Mouse (Mus musculus) frontal cortex, adult (tissue): ENCODE measurements around the gene Kcnj12.

Experiments used
- ATAC-seq: cut with Nextera tagmentation; 2 replicates; pipeline ENCODE4 v1.9.2; 2017; ENCODE audit warnings: mild to moderate bottlenecking, moderate library complexity, mixed read lengths; ENCODE audit not compliant: low TSS enrichment

Kcnj12 gene

DNA sequence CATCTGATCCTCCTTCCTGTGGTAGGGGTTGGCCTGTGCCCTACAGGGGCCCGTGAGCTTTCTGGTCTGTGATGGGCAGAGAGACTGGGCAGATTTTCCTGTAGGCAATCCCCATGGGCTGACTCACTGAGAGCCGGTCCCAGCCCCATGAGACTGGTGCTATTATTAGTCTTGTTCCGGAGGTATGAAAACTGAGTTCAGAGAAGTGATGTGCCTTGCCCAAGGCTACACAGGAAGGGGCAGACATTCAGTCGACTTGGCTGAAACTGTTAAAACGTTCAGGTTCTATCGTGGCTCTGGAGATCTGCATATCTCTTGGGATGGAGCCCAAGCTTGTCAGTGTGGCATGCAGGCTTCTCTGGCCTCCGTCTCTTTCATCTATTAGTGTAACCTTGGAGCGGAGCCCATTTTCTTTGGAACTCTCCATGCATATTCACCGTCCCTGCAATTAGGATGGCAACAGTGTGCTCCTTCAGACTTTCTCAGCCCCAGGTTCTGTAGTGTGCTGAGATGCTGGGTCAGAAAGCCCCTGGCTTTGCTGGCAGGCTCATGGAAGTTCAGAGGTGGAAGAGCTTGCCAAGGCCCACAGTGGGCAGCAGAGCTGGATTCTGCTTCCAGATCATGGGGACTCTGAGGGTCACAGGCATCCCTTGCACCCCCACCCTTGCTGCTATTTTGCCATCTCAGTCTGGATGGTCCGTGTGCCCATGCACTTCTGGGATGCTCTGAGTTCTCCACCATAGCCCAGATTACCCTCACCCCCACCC, 37.5 kb downstream of the Kcnj12 start:
- no peak for ATAC-seq

DNA sequence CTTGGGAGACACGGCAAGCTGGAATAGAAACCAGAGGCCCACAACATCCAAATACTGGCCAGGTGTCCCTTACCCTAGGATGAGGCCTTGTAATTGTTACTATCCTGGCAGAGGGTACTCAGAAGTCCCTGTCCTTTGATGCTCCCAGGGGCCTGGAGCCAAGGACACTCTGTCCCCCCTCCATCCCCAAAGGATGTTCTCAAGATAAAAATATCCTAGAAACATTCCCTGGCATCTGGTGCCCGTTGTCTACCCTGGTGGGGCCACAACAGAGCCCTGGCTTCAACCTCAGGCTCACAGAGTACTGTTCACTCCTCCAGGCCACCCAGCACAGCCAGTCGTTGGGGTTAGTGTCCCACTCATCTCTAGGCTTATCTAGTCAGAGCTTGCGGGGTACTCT, 38.3 kb downstream of the Kcnj12 start:
- no peak for ATAC-seq

DNA sequence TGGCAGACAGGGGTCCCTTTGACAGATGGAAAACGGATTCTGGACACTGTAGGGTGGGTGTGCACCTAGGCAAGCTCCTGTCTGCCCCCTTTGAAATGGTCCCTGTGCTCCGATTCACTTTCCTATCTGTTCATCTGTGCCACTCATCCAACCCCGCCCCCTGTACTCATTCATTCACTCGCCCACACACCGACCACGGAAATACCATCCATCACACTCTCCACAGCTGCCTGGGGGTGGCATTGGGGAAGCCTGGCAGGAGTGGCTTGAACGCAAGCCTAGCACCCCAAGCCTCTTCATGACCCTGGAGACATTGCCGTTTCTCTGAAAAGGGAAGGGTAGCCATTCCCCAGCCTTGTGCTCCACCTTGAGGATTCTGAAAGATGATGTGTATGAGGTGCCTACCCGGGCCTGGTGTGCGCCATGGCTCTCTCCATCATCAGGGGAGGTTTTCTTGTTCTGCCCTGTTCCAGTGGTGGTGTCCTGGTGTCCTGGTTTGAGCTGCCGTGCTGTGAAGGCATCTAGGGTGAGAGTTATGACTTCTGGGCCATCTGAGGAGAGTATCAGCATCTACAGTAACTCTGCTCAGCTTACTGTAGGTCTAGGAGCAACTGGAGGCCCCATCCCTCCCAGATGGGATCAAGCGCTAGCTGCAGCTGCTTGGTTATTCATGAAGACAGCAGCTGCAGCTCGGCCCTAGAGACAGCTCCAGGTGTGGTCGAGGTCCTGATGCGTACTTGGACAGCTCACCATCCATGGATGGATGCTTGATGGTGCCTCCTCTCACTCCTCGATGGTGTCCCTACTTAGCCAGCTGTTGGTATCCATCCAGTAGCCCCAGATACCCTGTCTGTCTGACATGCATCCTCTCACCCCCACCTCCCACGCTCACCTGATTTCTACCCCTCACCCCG, 40.4 kb downstream of the Kcnj12 start:
- ATAC-seq = peak; percentile 32; the same call in 1 of the 2 replicates

DNA sequence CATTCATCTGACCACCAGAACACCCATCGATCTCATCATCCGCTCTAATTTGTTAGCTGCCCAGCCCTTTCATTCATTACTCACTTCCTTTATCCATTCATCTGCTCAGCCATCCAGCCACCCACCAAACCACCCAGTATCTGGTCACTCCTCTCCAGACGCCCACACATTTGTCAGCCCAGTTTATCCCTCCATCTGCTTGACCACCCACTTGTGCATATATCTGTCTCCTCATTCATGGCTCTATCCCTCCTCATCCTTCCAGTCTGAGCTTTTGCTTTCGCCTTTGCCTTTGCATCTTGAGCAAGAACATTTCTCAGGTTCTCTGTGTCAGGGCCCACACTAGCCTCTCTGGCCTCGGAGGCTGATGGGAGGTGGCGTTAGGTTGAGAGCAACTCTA, 41.1 kb downstream of the Kcnj12 start:
- ATAC-seq = peak; percentile 79

DNA sequence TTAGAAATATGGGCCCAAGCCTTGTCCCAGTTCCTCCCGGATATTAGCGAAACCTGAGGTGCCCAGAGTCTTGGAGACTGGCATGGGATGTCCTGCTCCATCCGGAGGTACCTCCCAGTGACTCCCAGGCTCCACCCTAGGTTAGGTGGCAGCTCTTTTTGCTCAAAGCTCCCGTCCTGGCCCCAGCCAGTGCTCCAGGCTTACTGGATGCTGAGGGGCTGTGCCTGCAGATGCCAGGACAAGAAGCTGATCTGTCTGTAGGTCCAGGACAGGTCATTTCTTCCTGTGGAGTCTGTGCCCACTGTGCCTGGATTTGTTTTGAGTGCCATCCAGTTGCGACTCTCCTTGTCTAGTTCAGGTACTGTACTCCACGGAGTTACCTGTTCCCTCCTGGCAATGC, 43.3 kb downstream of the Kcnj12 start:
- ATAC-seq = no peak

DNA sequence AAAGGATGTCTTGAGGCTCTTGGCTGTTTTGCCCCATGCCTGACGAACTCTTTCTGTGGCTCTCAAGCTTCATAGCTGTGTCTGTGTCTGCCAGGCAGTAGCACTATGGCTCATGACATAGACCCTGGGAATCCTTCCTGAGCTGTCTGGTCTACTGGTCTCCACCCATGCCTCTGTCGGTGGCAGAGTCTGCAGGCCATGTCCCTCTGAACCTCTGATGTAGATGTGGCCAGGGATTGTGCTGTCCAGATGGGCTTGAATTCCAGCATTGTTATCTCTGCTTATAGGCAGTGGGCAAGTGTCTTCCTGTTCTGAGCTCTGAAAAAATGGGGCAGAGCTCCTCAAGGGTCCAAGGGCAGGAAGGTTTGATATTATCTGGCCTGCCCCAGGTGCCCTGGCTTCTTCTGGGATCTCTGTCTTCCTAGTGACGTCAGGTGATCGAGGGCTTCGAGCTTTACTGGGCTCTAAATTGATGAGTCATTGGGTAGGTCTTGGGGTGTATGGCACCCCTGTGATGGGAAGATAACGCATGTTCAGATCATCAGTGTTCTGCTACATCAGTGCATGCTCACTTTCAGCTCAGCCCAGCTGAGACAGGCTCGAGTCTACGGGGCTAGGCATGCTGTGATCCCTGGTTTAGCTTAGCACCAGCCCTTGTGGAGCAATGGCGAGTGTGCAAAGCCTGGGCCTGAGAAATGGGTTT, 44.9 kb downstream of the Kcnj12 start:
- ATAC-seq = no peak

DNA sequence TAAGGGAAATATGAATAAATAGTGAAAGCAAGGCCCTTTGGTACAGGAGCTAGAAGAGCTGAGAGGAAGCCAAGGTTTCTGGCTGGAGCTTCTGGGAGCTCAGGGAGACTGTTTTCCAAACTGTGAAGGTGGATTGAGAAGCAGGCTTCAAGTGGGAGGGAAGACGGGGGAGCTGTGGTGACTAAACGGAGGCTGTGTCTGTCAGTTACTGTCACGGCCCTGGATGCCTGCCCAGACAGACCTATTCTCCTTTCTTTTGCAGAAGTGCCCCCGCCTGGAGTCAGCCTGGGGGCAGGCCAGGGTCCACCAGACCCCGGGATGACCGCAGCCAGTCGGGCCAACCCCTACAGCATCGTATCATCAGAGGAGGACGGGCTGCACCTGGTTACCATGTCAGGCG, 46.5 kb downstream of the Kcnj12 start:
- peak; percentile 96 for ATAC-seq

DNA sequence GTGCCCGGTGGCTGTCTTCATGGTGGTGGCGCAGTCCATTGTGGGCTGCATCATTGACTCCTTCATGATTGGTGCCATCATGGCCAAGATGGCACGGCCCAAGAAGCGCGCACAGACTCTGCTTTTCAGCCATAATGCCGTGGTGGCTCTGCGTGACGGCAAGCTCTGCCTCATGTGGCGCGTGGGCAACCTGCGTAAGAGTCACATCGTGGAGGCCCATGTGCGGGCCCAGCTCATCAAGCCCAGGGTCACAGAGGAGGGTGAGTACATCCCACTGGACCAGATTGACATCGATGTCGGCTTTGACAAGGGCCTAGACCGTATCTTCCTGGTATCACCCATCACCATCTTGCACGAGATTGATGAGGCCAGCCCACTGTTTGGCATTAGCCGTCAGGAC, 47.3 kb downstream of the Kcnj12 start:
- no peak for ATAC-seq

DNA sequence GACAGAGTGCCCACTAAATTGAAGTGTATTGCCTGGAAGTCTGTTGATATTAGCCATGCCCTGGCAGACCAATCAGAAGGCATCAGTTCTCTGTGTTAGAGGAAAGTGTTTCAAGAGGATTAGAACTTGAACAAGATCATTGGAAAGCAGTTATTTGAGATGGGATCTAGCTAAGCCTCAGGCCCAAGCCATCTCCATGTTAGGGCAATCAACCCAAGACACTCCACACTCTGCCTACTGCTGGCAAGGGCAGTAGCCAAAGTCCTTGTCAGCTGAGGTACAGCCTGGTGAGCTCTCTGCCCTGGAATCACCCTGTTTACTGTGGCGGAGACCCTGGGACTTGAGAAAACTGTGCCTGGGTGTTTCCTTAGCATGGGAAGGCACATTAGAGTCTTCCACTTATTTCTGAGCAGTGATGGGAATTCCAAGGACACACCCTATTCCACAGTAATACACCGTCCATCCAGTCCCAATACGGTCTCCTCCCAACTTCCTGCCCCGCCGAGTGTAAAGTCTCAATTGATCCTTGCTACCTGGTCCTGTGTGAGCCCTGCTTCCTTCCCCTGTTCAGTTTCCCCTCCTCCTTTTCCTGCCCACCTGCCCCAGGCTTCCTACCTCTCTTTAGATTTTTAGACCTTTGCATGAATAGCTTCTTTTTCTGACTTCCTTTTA, 52.4 kb downstream of the Kcnj12 start:
- no peak for ATAC-seq

DNA sequence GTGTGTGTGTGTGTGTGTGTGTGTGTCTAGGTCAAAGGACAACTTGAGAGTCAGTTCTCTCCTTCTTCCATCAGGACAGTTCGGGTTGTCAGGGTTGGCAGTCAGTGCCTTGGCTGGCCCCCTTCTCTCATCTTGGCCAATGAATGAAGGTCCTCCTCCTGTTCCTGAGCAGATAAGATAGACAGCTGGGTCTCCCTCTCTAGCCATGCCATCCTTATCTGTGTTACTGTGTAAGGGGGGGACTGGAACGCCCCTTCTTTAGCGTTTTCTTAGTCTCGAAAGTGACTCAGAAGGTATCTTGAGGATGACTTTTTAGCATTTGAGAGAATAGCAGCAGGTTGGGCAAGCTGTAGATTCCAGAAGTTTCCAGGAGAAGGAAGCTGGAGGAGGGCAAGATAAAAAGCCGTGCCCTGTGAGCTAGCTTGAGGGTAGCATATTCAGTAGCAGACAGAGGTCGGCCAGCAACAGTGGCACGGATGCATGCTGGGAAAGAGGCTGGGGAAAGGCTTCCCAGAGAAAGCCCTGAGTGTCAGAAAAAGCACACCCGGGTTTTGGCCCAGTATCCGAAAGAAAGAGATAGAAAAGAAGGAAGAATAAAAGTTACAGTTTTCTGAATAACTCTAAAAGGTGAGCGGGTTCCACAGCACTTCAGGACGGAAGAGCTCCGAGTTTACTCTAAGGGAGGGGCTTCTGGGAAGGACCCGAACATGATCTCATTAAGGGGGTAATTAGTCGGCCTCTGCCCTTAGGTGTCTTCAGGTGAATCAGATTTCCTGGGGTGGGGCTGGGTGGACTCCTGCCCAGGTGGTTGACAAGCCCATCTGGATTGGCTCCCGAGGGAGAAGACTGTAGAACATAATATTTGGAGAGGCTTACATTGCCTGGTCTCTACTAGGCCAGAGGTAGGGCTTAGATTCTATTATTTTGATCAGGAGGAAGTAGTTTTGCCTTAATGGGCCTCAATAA, 53.3 kb downstream of the Kcnj12 start:
- ATAC-seq = no peak

DNA sequence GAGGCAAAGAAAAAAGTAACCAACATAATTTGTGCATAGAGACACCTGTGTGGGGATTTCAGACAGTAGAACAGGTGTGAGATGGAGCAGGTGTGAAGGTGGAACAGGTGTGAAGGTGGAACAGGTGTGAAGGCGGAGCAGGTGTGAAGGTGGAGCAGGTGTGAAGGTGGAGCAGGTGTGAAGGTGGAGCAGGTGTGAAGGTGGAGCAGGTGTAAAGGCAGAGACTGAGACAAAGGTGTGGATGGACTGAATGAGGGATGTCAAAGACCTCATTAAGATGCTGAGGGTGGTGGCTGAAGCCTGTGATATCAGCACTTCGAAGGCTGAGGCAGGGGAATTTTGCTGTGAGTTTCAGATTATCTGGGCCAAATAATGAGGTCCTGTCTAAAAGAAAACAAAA, 59.3 kb downstream of the Kcnj12 start:
- ATAC-seq = no peak

DNA sequence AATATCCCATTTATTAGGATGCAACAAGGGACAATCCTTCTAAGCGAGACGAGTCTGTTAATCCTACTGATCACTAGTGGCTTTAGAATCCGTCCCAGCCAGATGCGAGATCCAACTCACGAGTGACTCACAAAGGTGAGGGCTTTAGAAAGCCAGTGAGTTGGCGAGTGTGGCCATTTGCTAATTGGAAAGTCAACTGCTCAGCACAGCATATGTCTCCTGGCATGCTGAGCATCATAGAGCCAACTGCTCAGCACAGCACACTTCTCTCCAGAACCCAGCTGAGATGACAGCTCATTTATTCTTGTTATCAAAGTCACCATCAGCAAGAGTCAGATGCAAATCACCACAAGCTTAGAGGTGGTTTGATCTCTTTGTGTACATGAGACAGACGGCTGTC, 67.8 kb downstream of the Kcnj12 start:
- no peak for ATAC-seq

DNA sequence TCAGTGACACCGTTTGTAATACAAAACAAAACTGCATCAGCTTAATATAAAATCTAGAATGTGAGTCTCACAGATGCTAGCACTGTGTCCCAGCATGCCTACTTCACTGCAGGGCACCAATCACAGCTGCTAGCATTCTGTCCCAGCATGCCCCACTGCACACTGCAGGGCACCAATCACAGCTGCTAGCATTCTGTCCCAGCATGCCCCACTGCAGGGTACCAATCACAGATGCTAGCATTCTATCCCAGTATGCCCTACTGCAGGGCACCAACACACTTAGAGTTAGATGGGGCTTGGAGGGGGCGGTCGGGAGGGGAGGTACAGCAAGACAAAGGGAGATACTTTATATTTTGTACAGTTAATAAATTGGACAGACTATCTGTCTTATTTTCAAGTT, 68.8 kb downstream of the Kcnj12 start:
- ATAC-seq = no peak

DNA sequence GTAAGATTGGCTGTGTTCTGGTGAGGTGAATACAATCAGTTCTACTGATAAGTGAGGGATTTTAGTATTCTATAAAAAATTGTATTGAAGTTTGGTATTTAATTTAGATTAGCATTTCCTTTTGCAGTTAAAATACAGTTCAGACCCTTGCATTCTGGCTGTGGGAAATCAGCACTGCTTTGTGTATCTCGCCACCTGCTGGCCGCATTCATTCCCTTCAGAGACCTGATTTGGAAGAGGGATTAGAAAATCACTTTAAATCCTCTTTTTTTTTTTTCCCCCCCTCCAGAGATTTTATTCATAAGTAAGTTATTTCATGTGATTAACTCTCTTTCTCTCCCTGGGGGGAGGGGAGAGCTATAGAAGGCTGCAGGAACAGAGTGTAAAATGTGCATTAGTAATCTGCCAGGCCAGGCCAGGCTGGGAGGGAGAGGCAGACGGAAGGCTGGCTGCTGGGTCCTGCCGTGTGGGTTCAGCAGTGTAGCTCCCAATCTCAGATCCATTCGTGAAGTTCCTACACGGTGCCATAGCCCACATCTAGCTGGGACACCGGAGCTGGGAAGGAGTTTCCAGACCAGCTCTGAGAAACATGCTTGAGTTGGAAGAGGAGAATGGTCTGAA, 69.4 kb downstream of the Kcnj12 start:
- ATAC-seq = no peak

DNA sequence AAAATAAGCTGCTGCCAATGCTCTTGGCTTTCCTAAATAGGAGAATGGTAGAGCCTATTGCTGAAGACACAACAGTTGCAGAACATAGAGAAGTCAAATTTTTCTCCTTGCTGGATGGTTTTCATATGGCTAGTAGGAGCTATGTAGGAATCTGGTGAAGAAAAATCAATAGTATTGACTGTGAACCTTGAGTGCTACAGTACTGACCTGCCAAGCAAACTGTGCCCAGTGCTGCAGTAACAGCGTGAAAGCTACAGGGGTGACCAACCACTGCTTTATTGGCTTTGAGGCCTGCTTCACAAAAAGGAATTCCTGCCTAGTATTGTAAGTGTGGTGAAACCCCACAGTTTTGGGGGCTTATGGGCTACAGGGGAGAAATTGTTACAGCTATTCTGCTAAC, 75.7 kb downstream of the Kcnj12 start:
- ATAC-seq = no peak

DNA sequence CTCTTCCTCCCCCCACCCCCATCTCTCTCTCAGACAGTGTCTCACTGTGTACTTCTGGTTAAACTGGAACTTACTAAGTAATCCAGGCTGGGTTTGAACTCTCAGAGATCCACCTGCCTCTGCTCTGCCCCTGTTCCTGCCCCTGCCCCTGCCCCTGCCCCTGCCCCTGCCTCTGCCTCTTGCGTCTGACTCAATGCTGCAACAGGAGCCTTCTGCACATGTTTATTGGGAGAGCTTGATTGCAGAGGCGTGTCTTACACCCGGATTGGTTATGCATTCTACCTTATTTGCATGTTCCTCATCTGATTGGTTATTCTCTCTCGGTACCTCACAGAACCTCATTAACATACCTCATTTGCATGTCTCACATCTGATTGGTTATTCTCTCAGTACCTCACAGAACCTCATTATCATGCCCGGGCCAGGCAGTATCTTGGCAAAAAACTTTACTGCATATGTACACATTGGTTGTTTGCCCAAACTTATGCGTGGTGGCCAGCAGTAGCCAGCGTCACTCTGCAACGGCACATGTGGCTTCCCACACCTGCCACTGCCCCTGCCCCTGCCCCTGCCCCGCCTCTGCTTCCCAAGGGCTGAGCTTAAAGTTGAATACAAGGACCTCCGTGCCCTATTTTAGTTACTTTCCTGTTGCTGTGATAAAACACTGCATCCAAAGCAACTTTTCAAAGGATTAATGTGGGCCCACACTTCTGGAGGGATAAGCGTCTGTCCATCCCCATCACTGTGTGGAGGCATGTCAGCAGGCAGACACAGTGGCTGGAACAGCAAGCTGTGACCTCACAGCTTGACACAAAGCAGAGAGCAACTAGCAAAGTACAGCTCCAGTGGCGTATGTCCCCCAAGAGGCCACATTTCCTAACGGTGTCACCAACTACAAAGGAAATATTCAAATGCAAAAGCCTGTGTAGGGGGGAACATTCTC, 80.3 kb downstream of the Kcnj12 start:
- no peak for ATAC-seq

DNA sequence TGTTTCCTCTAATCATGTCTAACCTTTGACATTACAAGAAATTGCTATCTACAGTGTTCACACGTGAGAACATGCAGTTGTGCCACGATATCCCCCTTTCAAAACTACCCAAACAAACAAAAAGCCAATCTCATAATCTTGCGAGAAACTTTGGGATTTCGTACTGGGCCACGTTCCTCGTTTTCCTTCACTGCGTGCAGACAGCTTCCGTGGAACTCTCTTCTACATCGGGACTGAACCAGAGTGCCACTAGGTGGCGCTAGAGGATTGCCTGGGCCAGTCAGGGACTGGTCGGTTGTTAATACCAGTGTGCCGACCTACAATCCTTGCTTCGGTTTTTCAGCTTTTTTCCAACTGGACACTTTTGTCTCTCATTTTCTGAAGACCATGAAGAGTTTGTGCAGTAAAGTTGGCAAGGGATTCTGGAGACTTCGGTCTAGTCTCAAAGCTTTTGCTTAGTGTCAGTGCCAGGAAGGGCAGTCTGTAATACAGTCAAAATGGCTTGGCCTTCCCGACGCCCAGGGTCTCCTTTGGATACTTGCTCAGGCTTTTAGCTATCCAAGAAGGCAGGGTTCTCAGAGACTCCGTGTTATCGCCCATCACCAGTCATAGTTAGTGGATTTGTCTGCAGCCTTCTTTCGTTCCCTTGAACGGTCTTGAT, 82.0 kb downstream of the Kcnj12 start:
- peak; percentile 80; the same call in 1 of the 2 replicates for ATAC-seq

DNA sequence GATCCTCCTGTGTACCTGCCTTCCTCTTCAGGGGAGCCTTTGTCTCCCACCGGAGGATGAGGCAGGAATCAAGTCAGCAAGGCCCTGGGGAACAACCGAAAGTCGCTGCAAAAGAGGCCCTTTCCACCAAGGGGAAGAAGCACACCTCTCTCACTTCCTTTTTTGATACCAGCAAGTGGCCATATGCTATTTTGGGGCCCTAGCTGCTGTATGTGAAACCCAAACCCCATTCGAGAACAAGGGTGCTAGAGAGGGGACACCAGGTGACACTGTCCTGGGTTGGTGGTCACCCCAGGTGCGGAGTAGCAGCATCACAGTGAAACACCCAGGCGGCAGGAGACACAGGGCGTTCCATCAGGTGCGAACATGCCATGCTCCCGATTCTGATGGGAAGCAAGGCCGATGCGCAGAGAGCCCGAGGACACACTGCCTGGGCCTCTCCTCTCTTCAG, 86.6 kb downstream of the Kcnj12 start:
- no peak for ATAC-seq
